Mouse (Mus musculus) forebrain, embryonic 16.5 days (tissue): ENCODE data around the gene Vmn1r57. TPM values are rescaled to one million over a fixed set of nuclear protein-coding genes. Genes with fewer than 3 reads are reported as not detected.
"Not testable (repeated sequence)": the region's sequence is repeated elsewhere in the genome, so short reads cannot be mapped to it uniquely, and the experiment has no call there.

Source experiments
- ATAC-seq: fragments of 200-750 bp; cut with Nextera tagmentation; 2 replicates; pipeline ENCODE4 v1.8.0; 2017; ENCODE audit warnings: mild to moderate bottlenecking, moderate library complexity
- H3K27ac ChIP-seq: fragments of 300-500 bp; sonication (generic); 2 replicates; pipeline ENCODE4 v1.5.1; 2014; ENCODE audit warnings: low read length, control low read depth
- H3K27me3 ChIP-seq: fragments of 300-500 bp; sonication (generic); replicated peaks from 2 replicates; pipeline ENCODE4 v1.6.1; 2014; ENCODE audit warnings: low read length; ENCODE audit not compliant: control insufficient read depth, insufficient read depth
- H3K36me3 ChIP-seq: fragments of 300-500 bp; sonication (generic); 2 replicates; pipeline ENCODE4 v1.6.1; 2014; ENCODE audit not compliant: control insufficient read depth, insufficient read depth
- H3K4me1 ChIP-seq: fragments of 300-500 bp; sonication (generic); replicated peaks from 2 replicates; pipeline ENCODE4 v1.6.1; 2014; ENCODE audit warnings: low read length; ENCODE audit not compliant: control insufficient read depth, insufficient read depth
- H3K4me2 ChIP-seq: fragments of 300-500 bp; sonication (generic); 2 replicates; pipeline ENCODE4 v1.6.1; 2014; ENCODE audit warnings: mild to moderate bottlenecking, low read length, control low read depth
- H3K4me3 ChIP-seq: fragments of 300-500 bp; sonication (generic); replicated peaks from 2 replicates; pipeline ENCODE4 v1.5.1; 2014; ENCODE audit warnings: mild to moderate bottlenecking, low read length, control low read depth
- H3K9ac ChIP-seq: fragments of 300-500 bp; sonication (generic); replicated peaks from 2 replicates; pipeline ENCODE4 v1.6.1; 2014; ENCODE audit warnings: low read depth, low read length, control low read depth
- H3K9me3 ChIP-seq: fragments of 300-500 bp; sonication (generic); 2 replicates; pipeline ENCODE4 v1.6.1; 2016; ENCODE audit warnings: low read length; ENCODE audit not compliant: control insufficient read depth
- WGBS: fragments of 180-500 bp; shearing (Covaris S2); extraction: QIAGEN DNeasy Blood & Tissue Kit; methylation state at CpG from one replicate; pipeline ENCODE4 v1.1.7; 2014; 5-methylcytosine and 5-hydroxymethylcytosine counted together
- polyA plus RNA-seq: library from polyadenylated mRNA; unstranded; fragments of >200 nt; fragmentation: Nextera tagmentation; extraction: Ambion mirVana; gene quantifications from 2 replicates; pipeline ENCODE4 v1.2.1, GENCODE M21; 2015

The Vmn1r57 gene
- not detected in 2 replicates for polyA plus RNA-seq

DNA sequence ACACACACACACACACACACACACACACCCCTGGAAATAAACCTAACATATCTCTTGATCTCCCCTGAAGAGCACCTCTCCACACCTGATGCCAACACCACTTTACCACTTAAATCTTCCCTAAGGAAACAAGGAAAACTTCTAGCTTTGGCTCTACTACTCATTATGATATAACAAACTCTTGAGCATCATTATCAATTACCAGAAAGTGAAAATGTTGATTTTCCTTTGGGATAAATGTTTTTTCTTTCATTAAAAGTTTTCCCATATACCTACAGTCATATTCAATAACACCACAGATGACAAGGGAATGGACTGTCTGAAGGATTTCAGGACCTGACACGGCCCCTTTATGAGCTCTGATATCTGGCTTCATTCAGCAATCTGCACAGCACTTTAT, at the start of gene Vmn1r57:
Gene Vmn1r57 (plus strand): TSS at position 301 of the 400 bp plus-strand sequence.
- 71% methylated on average over 1 of the region's 1 CpGs for WGBS
- H3K9me3 ChIP-seq, ATAC-seq: not testable (repeated sequence)

DNA sequence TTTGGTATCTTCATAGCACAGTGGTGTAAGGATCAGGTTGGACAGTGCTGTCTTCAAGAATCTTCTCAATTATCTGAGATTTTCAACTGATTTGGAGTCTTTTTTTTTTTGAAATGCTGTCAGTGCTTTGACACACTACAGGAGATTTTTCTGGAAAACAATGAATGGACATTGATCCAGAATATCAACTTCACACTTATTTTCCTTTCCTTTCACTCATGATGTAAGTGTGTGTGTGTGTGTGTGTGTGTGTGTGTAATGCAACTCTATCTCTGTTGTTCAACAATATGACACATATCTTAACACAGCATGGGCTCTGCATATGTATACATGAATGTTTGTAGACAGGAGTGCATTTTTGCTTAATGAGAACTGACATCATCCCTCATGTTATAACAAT, 21.6 kb upstream of the Vmn1r57 start, which contains the start of gene Vmn1r56:
Gene Vmn1r56 (minus strand): TSS at position 101 of the 400 bp plus-strand sequence.
- H3K4me2 ChIP-seq, H3K4me1 ChIP-seq, H3K9ac ChIP-seq, ATAC-seq, H3K4me3 ChIP-seq, H3K36me3 ChIP-seq, H3K9me3 ChIP-seq, H3K27me3 ChIP-seq, H3K27ac ChIP-seq: not testable (repeated sequence)

More for the DNA sequence above, at the start of gene Vmn1r57:
- H3K27me3 ChIP-seq, H3K4me3 ChIP-seq, H3K4me2 ChIP-seq, H3K36me3 ChIP-seq, H3K9ac ChIP-seq, H3K4me1 ChIP-seq, H3K27ac ChIP-seq: not testable (repeated sequence)

DNA sequence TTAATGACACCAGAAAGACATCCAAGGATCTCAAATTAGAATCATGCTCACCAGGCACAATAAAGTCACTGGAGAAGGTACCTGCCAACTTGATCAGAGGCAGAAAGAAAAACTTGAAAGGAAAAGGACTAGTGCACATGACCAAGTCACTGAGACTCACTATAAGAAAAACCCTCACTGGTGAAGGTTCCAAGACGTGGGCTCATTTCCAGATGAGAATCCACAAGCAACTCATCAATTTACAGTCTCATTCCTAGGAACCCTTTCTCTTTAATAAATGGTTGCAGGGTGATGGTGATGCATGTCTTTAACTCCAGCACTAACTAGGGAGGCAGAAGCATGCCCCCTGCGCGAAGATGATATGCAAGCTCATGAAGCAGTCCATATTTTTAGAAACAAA, 44.8 kb downstream of the Vmn1r57 start:
- no peaks in the 10 kb centered on the region for H3K36me3 ChIP-seq
- H3K4me1 ChIP-seq: no peaks in the 10 kb centered on the region
- no peak overlapping the region for H3K4me3 ChIP-seq
- no peaks in the 10 kb centered on the region for H3K27me3 ChIP-seq
- H3K9me3 ChIP-seq: peaks cover 5% of the 10 kb centered on the region
- no peak overlapping the region for H3K9ac ChIP-seq
- no peak for ATAC-seq
- WGBS: 88% methylated on average over 3 of the region's 3 CpGs
- no peak overlapping the region for H3K27ac ChIP-seq
- no peak overlapping the region for H3K4me2 ChIP-seq

Other genes with a start within 250 kb of the Vmn1r57 start
- 0.84 and 0.91 TPM in 2 replicates for gene Sbk3, start 247.3 kb upstream of the Vmn1r57 start, polyA plus RNA-seq
- 58.4 and 62.2 TPM in 2 replicates for gene Zfp579, start 222.3 kb upstream of the Vmn1r57 start, polyA plus RNA-seq
- gene Zfp524, start 204.1 kb upstream of the Vmn1r57 start, polyA plus RNA-seq: 10.3 and 11.3 TPM in 2 replicates
- 43.7 and 46.1 TPM in 2 replicates for gene Fiz1, start 203.8 kb upstream of the Vmn1r57 start, polyA plus RNA-seq
- 0.91 TPM in 1 of 2 replicates, not detected in the other for gene Gm44973, start 203.0 kb upstream of the Vmn1r57 start, polyA plus RNA-seq
- gene Zfp865, start 198.1 kb upstream of the Vmn1r57 start, polyA plus RNA-seq: 5.9 and 6.5 TPM in 2 replicates
- 50.5 and 59.1 TPM in 2 replicates for gene Ccdc106, start 197.9 kb upstream of the Vmn1r57 start, polyA plus RNA-seq
- not detected in 2 replicates for gene 4632433K11Rik, start 184.4 kb upstream of the Vmn1r57 start, polyA plus RNA-seq
- gene Zfp784, start 180.0 kb upstream of the Vmn1r57 start, polyA plus RNA-seq: 8.0 and 9.5 TPM in 2 replicates
- gene Zfp580, start 167.0 kb upstream of the Vmn1r57 start, polyA plus RNA-seq: 52.7 and 62.4 TPM in 2 replicates
- 125 and 128 TPM in 2 replicates for gene U2af2, start 156.3 kb upstream of the Vmn1r57 start, polyA plus RNA-seq
- 97.9 and 104 TPM in 2 replicates for gene Epn1, start 138.3 kb upstream of the Vmn1r57 start, polyA plus RNA-seq
- gene Rfpl4, start 101.5 kb upstream of the Vmn1r57 start, polyA plus RNA-seq: 0.14 TPM in 1 of 2 replicates, not detected in the other
- gene Rasl2-9, start 92.5 kb upstream of the Vmn1r57 start, polyA plus RNA-seq: 0.32 TPM in 1 of 2 replicates, not detected in the other
- gene Vmn1r55, start 68.8 kb upstream of the Vmn1r57 start, polyA plus RNA-seq: not detected in 2 replicates
- not detected in 2 replicates for gene Vmn1r56, start 21.7 kb upstream of the Vmn1r57 start, polyA plus RNA-seq
- gene Gm5065, start 132.0 kb downstream of the Vmn1r57 start, polyA plus RNA-seq: not detected in 2 replicates
- gene Nlrp2, start 132.5 kb downstream of the Vmn1r57 start, polyA plus RNA-seq: not detected in 2 replicates
- gene Vmn1r58, start 194.9 kb downstream of the Vmn1r57 start, polyA plus RNA-seq: not detected in 2 replicates
- not detected in 2 replicates for gene Vmn1r59, start 238.3 kb downstream of the Vmn1r57 start, polyA plus RNA-seq